Comparison of ENCODE assay signal across 8 mouse cellular contexts in the genomic region with DNA sequence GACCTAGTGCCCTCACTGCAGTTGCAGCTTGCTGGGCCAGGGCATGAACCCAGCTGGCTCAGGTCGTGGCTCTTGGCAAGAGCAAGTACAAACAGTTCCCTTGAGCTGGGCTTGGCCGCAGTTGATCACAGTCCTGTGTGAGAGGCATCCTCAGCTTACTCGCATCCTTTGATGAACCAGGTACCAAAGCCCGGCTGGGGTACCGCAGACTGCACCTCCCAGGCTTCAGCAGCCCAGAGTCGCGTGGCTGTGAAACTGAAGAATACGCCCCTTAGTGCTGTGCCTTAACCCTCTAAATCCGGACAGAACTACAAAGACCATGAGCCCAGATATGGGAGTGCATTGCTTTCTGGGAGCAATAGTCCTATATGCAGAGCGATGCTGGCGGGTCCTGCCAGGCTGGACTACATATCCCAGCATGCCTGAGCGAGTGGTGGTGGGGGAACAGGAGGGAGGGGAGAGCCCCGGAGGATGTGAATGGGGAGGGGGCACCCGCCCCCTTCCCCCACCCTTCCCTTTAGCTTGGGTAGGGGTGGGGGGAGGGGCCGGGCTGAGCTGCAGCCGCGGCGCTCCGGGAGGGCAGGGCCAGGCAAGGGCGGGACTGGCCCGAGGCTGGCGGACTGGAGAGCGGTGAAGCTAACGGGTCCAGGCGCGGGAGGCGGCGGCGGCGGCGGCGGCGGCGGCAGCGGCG. TPM values are rescaled to one million over a fixed set of nuclear protein-coding genes. Genes with fewer than 3 reads are reported as not detected.
DNase-seq lines count a peak whose midpoint lies in the region; ATAC-seq and TF ChIP-seq lines count a peak whose summit lies in the region.

St3gal2 (plus strand) TSS at position 582 of the 691 bp plus-strand sequence.

- no peaks in the 10 kb centered on the region for H3K27me3 ChIP-seq in embryonic facial prominence, embryonic 15.5 days
- H3K27me3 ChIP-seq in limb, embryonic 13.5 days, result no peaks in the 10 kb centered on the region
- H3K27me3 ChIP-seq in midbrain, embryonic 15.5 days (replicated peaks), result no peaks in the 10 kb centered on the region
- H3K27me3 ChIP-seq in spleen, adult 2 months (ENCODE audit: control insufficient read depth, insufficient read depth, low read length), result no peaks in the 10 kb centered on the region

- no peaks in the 10 kb centered on the region for H3K9me3 ChIP-seq in embryonic facial prominence, embryonic 15.5 days (replicated peaks)
- no peaks in the 10 kb centered on the region for H3K9me3 ChIP-seq in limb, embryonic 13.5 days
- no peaks in the 10 kb centered on the region for H3K9me3 ChIP-seq in midbrain, embryonic 15.5 days

- H3K36me3 ChIP-seq in embryonic facial prominence, embryonic 15.5 days, result 0 out of 2 replicates have a peak, but pooled peaks cover 4% of the 10 kb centered on the region
- peaks cover 9% of the 10 kb centered on the region for H3K36me3 ChIP-seq in limb, embryonic 13.5 days
- H3K36me3 ChIP-seq in midbrain, embryonic 15.5 days (replicated peaks), result no peaks in the 10 kb centered on the region
- H3K36me3 ChIP-seq in spleen, adult 2 months (ENCODE audit: control insufficient read depth, insufficient read depth, low read length), result no peaks in the 10 kb centered on the region

- ATAC-seq in embryonic facial prominence, embryonic 15.5 days (ENCODE audit: insufficient number of reproducible peaks, low FRiP score, low TSS enrichment, low read depth), result peak; percentile 99
- ATAC-seq in limb, embryonic 13.5 days (ENCODE audit: low FRiP score, low read depth), result peak; percentile 98
- peak; percentile 99 for ATAC-seq in midbrain, embryonic 15.5 days (replicated peaks)

- peak; percentile 95 for DNase-seq in A20 (ENCODE audit: low read depth, low spot score)
- peak; percentile 88 for DNase-seq in heart, adult 8-10 months (ENCODE audit: low spot score)
- peak; percentile 80 to 88 for DNase-seq in kidney, adult 8-10 months
- peak; percentile 41 to 84 for DNase-seq in spleen, adult 2 months (ENCODE audit: low read depth in 1 of 2, low spot score in 2 of 2)

- TF ChIP-seq POLR2A in bone marrow, adult 2 months (IDR thresholded peaks at IDR 0.05; ENCODE audit: borderline replicate concordance, control insufficient read depth, low read depth, low read length), result peak; percentile 50; the same call in 1 of the 2 replicates
- TF ChIP-seq POLR2A in spleen, adult 2 months (IDR thresholded peaks at IDR 0.05; ENCODE audit: low read depth, low read length), result no peak

- no peak for TF ChIP-seq CTCF in bone marrow, adult 2 months (IDR thresholded peaks at IDR 0.05; ENCODE audit: control insufficient read depth, insufficient read depth, low read length)
- no peak for TF ChIP-seq CTCF in spleen, adult 2 months (IDR thresholded peaks at IDR 0.05; ENCODE audit: extremely low read depth, insufficient read depth, insufficient read length, insufficient replicate concordance)

- peak within 1 kb of the TSS; percentile 83 for H3K27ac ChIP-seq in bone marrow, adult 2 months (ENCODE audit: control insufficient read depth, insufficient read depth, low read depth, low read length, poor library complexity)
- peak within 1 kb of the TSS; percentile 84 for H3K27ac ChIP-seq in embryonic facial prominence, embryonic 15.5 days (replicated peaks)
- peak within 1 kb of the TSS; percentile 87 for H3K27ac ChIP-seq in limb, embryonic 13.5 days
- H3K27ac ChIP-seq in midbrain, embryonic 15.5 days, result peak within 1 kb of the TSS; percentile 86
- H3K27ac ChIP-seq in spleen, adult 2 months (ENCODE audit: insufficient read depth, low read length), result peak within 1 kb of the TSS; percentile 17

- H3K4me2 ChIP-seq in embryonic facial prominence, embryonic 15.5 days (replicated peaks), result peak within 1 kb of the TSS; percentile 76
- peak within 1 kb of the TSS; percentile 93 for H3K4me2 ChIP-seq in limb, embryonic 13.5 days (replicated peaks)
- H3K4me2 ChIP-seq in midbrain, embryonic 15.5 days, result peak within 1 kb of the TSS; percentile 76

- H3K9ac ChIP-seq in embryonic facial prominence, embryonic 15.5 days, result peak within 1 kb of the TSS; percentile 85
- peak within 1 kb of the TSS; percentile 91 for H3K9ac ChIP-seq in limb, embryonic 13.5 days
- H3K9ac ChIP-seq in midbrain, embryonic 15.5 days, result peak within 1 kb of the TSS; percentile 74

- WGBS in bone marrow, adult 2 months, result 1% methylated on average over 33 of the region's 36 CpGs
- under 1% methylated on average over 25 of the region's 36 CpGs for WGBS in embryonic facial prominence, embryonic 15.5 days
- WGBS in limb, embryonic 13.5 days, result under 1% methylated on average over 30 of the region's 36 CpGs
- WGBS in midbrain, embryonic 15.5 days, result under 1% methylated on average over 28 of the region's 36 CpGs
- 1% methylated on average over 36 of the region's 36 CpGs for WGBS in spleen, adult 2 months

- H3K4me1 ChIP-seq in bone marrow, adult 2 months (ENCODE audit: control insufficient read depth, insufficient read depth, low read length), result peaks cover 5% of the 10 kb centered on the region; the same call in 1 of the 2 replicates
- H3K4me1 ChIP-seq in embryonic facial prominence, embryonic 15.5 days, result peaks cover 30% of the 10 kb centered on the region
- peaks cover 26% of the 10 kb centered on the region for H3K4me1 ChIP-seq in limb, embryonic 13.5 days
- H3K4me1 ChIP-seq in midbrain, embryonic 15.5 days, result peaks cover 30% of the 10 kb centered on the region
- peaks cover 7% of the 10 kb centered on the region; the same call in 1 of the 2 replicates for H3K4me1 ChIP-seq in spleen, adult 2 months (ENCODE audit: control insufficient read depth, insufficient read depth, insufficient read length)

- H3K4me3 ChIP-seq in bone marrow, adult 2 months (replicated peaks; ENCODE audit: control insufficient read depth, low read depth, low read length), result peak within 1 kb of the TSS; percentile 81
- peak within 1 kb of the TSS; percentile 86 for H3K4me3 ChIP-seq in embryonic facial prominence, embryonic 15.5 days (replicated peaks)
- peak within 1 kb of the TSS; percentile 80 for H3K4me3 ChIP-seq in limb, embryonic 13.5 days
- peak within 1 kb of the TSS; percentile 62 for H3K4me3 ChIP-seq in midbrain, embryonic 15.5 days
- peak within 1 kb of the TSS; percentile 69 for H3K4me3 ChIP-seq in spleen, adult 2 months (ENCODE audit: extremely low read depth, insufficient read depth, insufficient read length)

RNA-seq across cellular contexts. Expression of gene St3gal2, which starts in this region (rescaled TPM):
- 16.1 and 29.4 TPM in 2 replicates for polyA plus RNA-seq in bone marrow, adult 2 months (2011; ENCODE audit: insufficient read depth, insufficient read length, low replicate concordance, missing spikeins)
- polyA plus RNA-seq in embryonic facial prominence, embryonic 15.5 days (2015; fragmentation: Nextera tagmentation; extraction: Ambion mirVana), result 32.6 and 34.8 TPM in 2 replicates
- 10 to 100 TPM; 21.3 to 25.4 (median 24.1) TPM for total RNA-seq in heart, adult 8-10 months (2022)
- polyA plus RNA-seq in limb, embryonic 13.5 days (2015; fragmentation: Nextera tagmentation; extraction: Ambion mirVana), result 31.7 and 34.5 TPM in 2 replicates
- 28.0 and 29.2 TPM in 2 replicates for polyA plus RNA-seq in midbrain, embryonic 15.5 days (2015; fragmentation: Nextera tagmentation; extraction: Ambion mirVana)
- 20.3 and 25.5 TPM in 2 replicates for polyA plus RNA-seq in spleen, adult 2 months (2012; rRNA removed)

Comparison
In these comparisons a context has a peak if more than half of its experiments do, and no peak if none do; other contexts are left out.
1. Peak in every context shown above with its lines: DNase-seq, ATAC-seq, H3K4me3 ChIP-seq and H3K27ac ChIP-seq.
2. H3K27ac ChIP-seq: peak in every context shown above with its lines; median percentile 87 in limb, embryonic 13.5 days; 86 in midbrain, embryonic 15.5 days; 84 in embryonic facial prominence, embryonic 15.5 days; 83 in bone marrow, adult 2 months; 17 in spleen, adult 2 months.